In the genomic region with DNA sequence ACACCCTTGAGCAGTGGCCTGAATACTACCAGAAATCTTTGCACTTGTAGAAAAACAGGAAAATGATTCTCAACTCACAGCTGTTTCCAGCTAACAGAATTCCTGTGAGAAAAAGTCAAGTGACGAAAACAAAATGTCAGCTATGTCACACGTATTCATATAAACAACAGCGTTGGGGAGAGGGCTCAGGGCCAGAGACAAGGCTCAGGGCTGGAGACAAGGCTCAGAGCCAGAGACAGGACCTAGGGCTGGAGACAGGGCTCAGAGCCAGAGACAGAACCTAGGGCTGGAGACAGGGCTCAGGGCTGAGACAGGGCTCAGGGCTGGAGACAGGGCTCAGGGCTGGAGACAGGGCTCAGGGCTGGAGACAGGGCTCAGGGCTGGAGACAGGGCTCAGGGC, we compare ENCODE assay signal across 15 mouse cellular contexts.
A peak's percentile ranks its signal among the peaks of the same experiment; 100 is the strongest.
DNase-seq lines count a peak whose midpoint lies in the region; ATAC-seq and TF ChIP-seq lines count a peak whose summit lies in the region.
"Had no signal": no experiment of that assay in that cellular context is flagged by ENCODE, and none has a peak within 500 bp of the region (broad histone marks: within the 10 kb centered on the region; RNA-seq: fewer than 3 reads in every experiment).

No protein-coding gene starts in this region.

- 77% methylated on average over 3 of the region's 3 CpGs for WGBS in forebrain, embryonic 10.5 days
- WGBS in forebrain, embryonic 16.5 days: 34% methylated on average over 3 of the region's 3 CpGs
- 66% methylated on average over 3 of the region's 3 CpGs for WGBS in kidney, adult 2 months
- WGBS in midbrain, embryonic 13.5 days: 71% methylated on average over 3 of the region's 3 CpGs
- WGBS in midbrain, embryonic 11.5 days: 78% methylated on average over 3 of the region's 3 CpGs
- 47% methylated on average over 3 of the region's 3 CpGs for WGBS in neural tube, embryonic 14.5 days

- TF ChIP-seq CTCF in kidney, adult 2 months (conservative IDR thresholded peaks at IDR 0.05; ENCODE audit: insufficient read depth, insufficient read length, low read depth, low read length): no peak

- no peaks in the 10 kb centered on the region for H3K9me3 ChIP-seq in forebrain, embryonic 10.5 days
- no peaks in the 10 kb centered on the region for H3K9me3 ChIP-seq in forebrain, embryonic 16.5 days (ENCODE audit: control insufficient read depth, low read length)
- no peaks in the 10 kb centered on the region for H3K9me3 ChIP-seq in midbrain, embryonic 13.5 days
- no peaks in the 10 kb centered on the region for H3K9me3 ChIP-seq in midbrain, embryonic 11.5 days (ENCODE audit: control insufficient read depth, low read length)
- no peaks in the 10 kb centered on the region for H3K9me3 ChIP-seq in neural tube, embryonic 14.5 days (ENCODE audit: control insufficient read depth, low read length)
- H3K9me3 ChIP-seq: forebrain, embryonic 12.5 days had no signal

- DNase-seq in forebrain, embryonic 10.5 days (ENCODE audit: extremely low spot score, low spot score): no peak
- peak; percentile 8 for DNase-seq in kidney, adult 2 months
- no peak for DNase-seq in kidney, adult 11 months
- DNase-seq in midbrain, embryonic 11.5 days (ENCODE audit: low spot score, missing footprints): no peak
- no peak for DNase-seq in ovary, postnatal 14 days (ENCODE audit: low spot score)
- DNase-seq: B cell, adult 2 months; gastrocnemius, postnatal 36 days; kidney, adult 8-10 months; thymus, adult 2 months had no signal

- no peak overlapping the region for H3K9ac ChIP-seq in forebrain, embryonic 16.5 days (replicated peaks; ENCODE audit: low read depth, low read length)
- no peak overlapping the region for H3K9ac ChIP-seq in midbrain, embryonic 13.5 days (replicated peaks)
- no peak overlapping the region for H3K9ac ChIP-seq in midbrain, embryonic 11.5 days (ENCODE audit: low read length)
- H3K9ac ChIP-seq in neural tube, embryonic 14.5 days (replicated peaks; ENCODE audit: low read depth, low read length): no peak overlapping the region
- H3K9ac ChIP-seq: forebrain, embryonic 12.5 days; liver, embryonic 14.5 days had no signal

- peaks cover 30% of the 10 kb centered on the region for H3K4me1 ChIP-seq in forebrain, embryonic 10.5 days
- H3K4me1 ChIP-seq in forebrain, embryonic 16.5 days (replicated peaks; ENCODE audit: control insufficient read depth, insufficient read depth, low read length): peaks cover 20% of the 10 kb centered on the region
- H3K4me1 ChIP-seq in kidney, adult 2 months (ENCODE audit: control insufficient read depth, insufficient read depth, low read length): peaks cover 2% of the 10 kb centered on the region; the same call in 1 of the 2 replicates
- peaks cover 19% of the 10 kb centered on the region for H3K4me1 ChIP-seq in midbrain, embryonic 13.5 days (replicated peaks)
- no peaks in the 10 kb centered on the region for H3K4me1 ChIP-seq in midbrain, embryonic 11.5 days (ENCODE audit: control insufficient read depth, insufficient read depth, low read length)
- peaks cover 16% of the 10 kb centered on the region for H3K4me1 ChIP-seq in neural tube, embryonic 14.5 days (ENCODE audit: control insufficient read depth, insufficient read depth, low read length)

- H3K36me3 ChIP-seq in forebrain, embryonic 10.5 days (replicated peaks): no peaks in the 10 kb centered on the region
- no peaks in the 10 kb centered on the region for H3K36me3 ChIP-seq in forebrain, embryonic 16.5 days (ENCODE audit: control insufficient read depth, insufficient read depth)
- H3K36me3 ChIP-seq in kidney, adult 2 months (ENCODE audit: control insufficient read depth, insufficient read depth, low read length): no peaks in the 10 kb centered on the region
- no peaks in the 10 kb centered on the region for H3K36me3 ChIP-seq in midbrain, embryonic 13.5 days
- no peaks in the 10 kb centered on the region for H3K36me3 ChIP-seq in midbrain, embryonic 11.5 days (ENCODE audit: control insufficient read depth, insufficient read depth, low read length)
- H3K36me3 ChIP-seq in neural tube, embryonic 14.5 days (ENCODE audit: control insufficient read depth, insufficient read depth, low read length): no peaks in the 10 kb centered on the region
- H3K36me3 ChIP-seq: forebrain, embryonic 12.5 days had no signal

- ATAC-seq in forebrain, embryonic 16.5 days: no peak
- ATAC-seq in midbrain, embryonic 13.5 days: no peak
- ATAC-seq in midbrain, embryonic 11.5 days (ENCODE audit: low FRiP score): no peak
- ATAC-seq in neural tube, embryonic 14.5 days (ENCODE audit: low read depth): no peak

- H3K4me2 ChIP-seq in forebrain, embryonic 16.5 days (ENCODE audit: low read length): no peak overlapping the region
- no peak overlapping the region for H3K4me2 ChIP-seq in midbrain, embryonic 13.5 days (replicated peaks)
- no peak overlapping the region for H3K4me2 ChIP-seq in midbrain, embryonic 11.5 days
- H3K4me2 ChIP-seq in neural tube, embryonic 14.5 days (ENCODE audit: low read depth, low read length): no peak overlapping the region

- TF ChIP-seq POLR2A in kidney, adult 2 months (IDR thresholded peaks at IDR 0.05; ENCODE audit: low read depth, low read length): no peak

- no peak overlapping the region for H3K4me3 ChIP-seq in forebrain, embryonic 10.5 days
- H3K4me3 ChIP-seq in forebrain, embryonic 16.5 days (replicated peaks; ENCODE audit: low read length): no peak overlapping the region
- H3K4me3 ChIP-seq in kidney, adult 2 months (ENCODE audit: insufficient read depth, low read depth, low read length): no peak overlapping the region
- no peak overlapping the region for H3K4me3 ChIP-seq in midbrain, embryonic 13.5 days (replicated peaks)
- H3K4me3 ChIP-seq in midbrain, embryonic 11.5 days (ENCODE audit: low read depth, low read length): no peak overlapping the region
- H3K4me3 ChIP-seq in neural tube, embryonic 14.5 days (ENCODE audit: low read depth, low read length): no peak overlapping the region
- H3K4me3 ChIP-seq: forebrain, embryonic 12.5 days; left cerebral cortex, adult 2 months had no signal

- H3K27me3 ChIP-seq in forebrain, embryonic 10.5 days (ENCODE audit: poor library complexity, severe bottlenecking): peaks cover 41% of the 10 kb centered on the region
- no peaks in the 10 kb centered on the region for H3K27me3 ChIP-seq in forebrain, embryonic 16.5 days (replicated peaks; ENCODE audit: control insufficient read depth, insufficient read depth, low read length)
- H3K27me3 ChIP-seq in kidney, adult 2 months (replicated peaks; ENCODE audit: control insufficient read depth, insufficient read depth, low read length): no peaks in the 10 kb centered on the region
- no peaks in the 10 kb centered on the region for H3K27me3 ChIP-seq in midbrain, embryonic 13.5 days
- no peaks in the 10 kb centered on the region for H3K27me3 ChIP-seq in midbrain, embryonic 11.5 days (ENCODE audit: control insufficient read depth, insufficient read depth, low read length)
- H3K27me3 ChIP-seq in neural tube, embryonic 14.5 days (ENCODE audit: control insufficient read depth, insufficient read depth, low read length): no peaks in the 10 kb centered on the region

- H3K27ac ChIP-seq in forebrain, embryonic 10.5 days: peak overlapping the region; percentile 74
- H3K27ac ChIP-seq in forebrain, embryonic 16.5 days (ENCODE audit: low read length): no peak overlapping the region
- H3K27ac ChIP-seq in kidney, adult 2 months (ENCODE audit: insufficient read depth, low read depth, low read length): no peak overlapping the region
- H3K27ac ChIP-seq in midbrain, embryonic 13.5 days: peak overlapping the region; percentile 35; the same call in 1 of the 2 replicates
- H3K27ac ChIP-seq in midbrain, embryonic 11.5 days (ENCODE audit: low read depth, low read length): no peak overlapping the region
- 0 out of 2 replicates have a peak overlapping the region, but pooled peaks have one; percentile 28 for H3K27ac ChIP-seq in neural tube, embryonic 14.5 days (ENCODE audit: low read depth, low read length)
- H3K27ac ChIP-seq: left cerebral cortex, adult 2 months; liver, embryonic 14.5 days had no signal

Comparison
In these comparisons a context has a peak if more than half of its experiments do, and no peak if none do; other contexts are left out.
1. H3K27ac ChIP-seq: peak in forebrain, embryonic 10.5 days (single experiment), midbrain, embryonic 13.5 days (single experiment) and neural tube, embryonic 14.5 days (single experiment); none in forebrain, embryonic 16.5 days (single experiment), kidney, adult 2 months (single experiment) and midbrain, embryonic 11.5 days (single experiment).